Mouse (Mus musculus): Measurements from ENCODE around the gene Susd3.

DNA sequence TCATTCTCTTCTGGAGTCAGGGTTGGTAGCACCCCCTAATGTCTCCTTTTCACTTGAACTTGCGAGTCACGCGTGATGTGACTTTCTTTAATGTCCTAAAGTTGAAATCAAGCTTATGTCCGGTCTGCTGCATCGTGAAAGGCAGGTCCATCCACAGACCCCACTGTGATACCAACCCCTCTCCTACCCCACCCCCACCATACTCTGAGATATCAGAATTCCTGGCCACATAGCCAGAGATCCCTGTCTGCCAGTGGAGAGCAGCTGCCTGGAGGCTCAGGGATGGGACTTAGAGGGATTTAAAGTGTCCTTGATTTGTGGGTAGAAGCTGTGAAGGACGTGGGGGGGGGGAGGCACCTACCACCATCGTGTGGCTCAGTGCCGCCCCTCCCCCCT is at the start of gene Susd3:
- TF ChIP-seq CTCF (IDR thresholded peaks at IDR 0.05; ENCODE audit: low read depth) (no peak), EP300 (IDR thresholded peaks at IDR 0.05; ENCODE audit: low read depth) (no peak)

Measured in liver, postnatal 0 days (tissue).